Mouse (Mus musculus) heart, postnatal 36 days (tissue): ENCODE results near the gene Tab1. TPM values are rescaled to one million over a fixed set of nuclear protein-coding genes. Genes with fewer than 3 reads are reported as not detected.

Source experiments
- DNase-seq, 2 experiments: peaks; one replicate each; pipeline ENCODE4 v3.0.0; 2021 to 2022
- intact Hi-C: fragments of 180-260 bp; cut with DNase I; formaldehyde crosslinking; loops from one replicate; pipeline ENCODE4 v1.15.1; 2025
- total RNA-seq, 2 experiments: library from RNA; stranded (reverse); gene quantifications; 2 replicates each; pipeline ENCODE4 v1.2.3; 2021

Tab1 gene
- 10 to 100 TPM; 23.4 to 23.8 TPM for total RNA-seq

DNA sequence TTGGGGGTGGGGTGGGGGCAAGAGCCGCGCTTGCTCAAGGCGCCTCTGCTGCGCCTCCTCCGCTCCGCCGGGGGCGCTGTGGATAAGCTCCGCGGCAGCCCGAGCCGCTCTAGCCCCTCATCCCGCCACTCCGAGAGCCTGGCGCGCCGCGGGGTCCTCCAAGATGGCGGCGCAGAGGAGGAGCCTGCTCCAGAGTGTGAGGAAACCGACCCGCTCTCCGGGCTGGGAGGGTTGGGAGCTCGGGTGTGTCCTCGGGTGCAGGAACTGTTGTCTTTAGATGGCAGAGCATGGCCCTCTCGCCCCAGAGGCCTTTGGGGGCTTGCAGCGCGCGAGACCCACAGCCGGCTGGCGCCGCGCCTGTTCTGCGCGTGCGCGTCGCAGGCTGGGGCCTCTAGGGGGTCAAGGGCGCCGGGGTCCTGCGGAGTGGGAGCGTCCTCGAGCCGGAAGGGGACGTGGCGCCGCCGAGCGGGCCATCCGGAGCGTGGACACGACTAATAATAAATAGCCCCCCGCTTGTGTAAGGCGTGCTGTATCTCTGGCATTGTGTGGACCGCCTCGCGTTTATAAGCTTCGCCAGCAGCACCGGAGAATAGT is at the start of gene Tab1:
Gene Tab1, plus strand, starts transcription at position 135 of the 594 bp plus-strand sequence.
- peak; percentile 94 to 96 for DNase-seq

DNA sequence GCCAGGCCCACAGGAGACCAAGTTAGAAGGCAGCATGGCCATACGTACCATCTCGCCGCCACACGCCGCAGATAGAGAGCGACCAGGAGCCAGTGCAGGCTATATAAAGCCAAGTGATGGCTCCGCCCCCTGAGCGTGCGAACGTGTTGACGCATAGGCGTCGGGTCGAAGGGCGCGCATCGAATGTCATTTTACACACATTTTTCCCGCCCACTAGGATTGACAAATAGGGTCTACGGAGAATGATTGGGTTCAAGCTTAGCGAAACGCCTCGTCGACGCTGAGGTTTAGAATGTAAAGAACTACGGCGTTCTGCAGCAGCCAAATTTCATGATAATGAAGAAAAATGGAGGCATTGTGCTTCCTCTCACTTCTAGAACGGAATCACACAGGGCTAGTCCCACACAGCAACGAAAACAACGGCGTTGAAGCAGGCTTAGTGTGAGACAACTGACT is 49.6 kb upstream of the Tab1 start:
- intact Hi-C loops = loop anchor here (5.0 kb wide), 3 partner anchors 191 to 331 kb away; partner anchors contain the start of genes Apobec3, Cbx6 and Npcd
- peak; percentile 96 to 98 for DNase-seq

More for the DNA sequence above, at the start of gene Tab1:
- intact Hi-C loops = loop anchor here (2.0 kb wide), 1 partner anchor 44 kb away; no protein-coding TSS in a partner anchor

DNA sequence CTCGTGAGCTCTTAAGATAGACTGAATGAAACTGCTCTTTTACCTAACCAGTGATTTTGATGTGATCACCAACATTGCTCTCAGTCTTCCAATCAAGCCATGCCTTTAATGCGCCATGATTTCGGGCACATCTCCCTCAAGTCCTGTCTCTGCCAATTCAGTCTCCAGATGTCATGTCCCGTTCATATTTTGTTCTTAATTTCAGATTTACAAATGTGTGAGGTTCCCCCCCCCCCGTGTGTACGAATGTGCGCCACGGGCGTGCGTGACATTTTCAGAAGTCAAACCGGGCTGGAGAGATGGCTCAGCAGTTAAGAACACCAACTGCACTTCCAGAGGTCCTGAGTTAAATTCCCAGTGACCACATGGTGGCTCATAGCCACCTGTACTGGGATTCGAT is 49.2 kb upstream of the Tab1 start:
- intact Hi-C loops = loop anchor here (5.0 kb wide), 3 partner anchors 191 to 331 kb away; partner anchors contain the start of genes Apobec3, Cbx6 and Npcd
- DNase-seq = no peak

- DNase-seq = no peak
- intact Hi-C loops = loop anchor here (2.0 kb wide), 1 partner anchor 45 kb away; the partner anchor contains the start of gene Tab1
These were observed 45.4 kb upstream of the Tab1 start for GRCm38 (mm10) chr15:80087406-80088012.

GRCm38 (mm10) chr15:80088637-80089036 is 44.3 kb upstream of the Tab1 start:
- DNase-seq = peak; percentile 83 to 92
- intact Hi-C loops = loop anchor here (2.0 kb wide), 1 partner anchor 44 kb away; the partner anchor contains the start of gene Tab1

DNA sequence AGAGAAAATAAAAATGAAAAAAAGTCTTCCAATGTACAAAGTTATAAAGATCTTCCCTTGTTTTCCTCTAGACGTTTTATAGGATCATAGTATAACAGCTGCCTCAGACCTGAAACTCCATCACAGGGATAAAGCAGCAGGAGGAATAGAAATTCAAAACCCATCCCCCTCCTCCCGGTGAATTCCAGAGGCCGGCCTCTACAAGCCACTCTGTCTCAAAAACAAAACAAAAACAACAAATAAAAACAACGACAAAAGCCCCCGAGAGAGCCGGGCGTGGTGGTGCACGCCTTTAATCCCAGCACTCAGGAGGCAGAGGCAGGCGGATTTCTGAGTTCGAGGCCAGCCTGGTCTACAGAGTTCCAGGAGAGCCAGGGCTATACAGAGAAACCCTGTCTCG is 42.8 kb upstream of the Tab1 start:
- DNase-seq = no peak
- intact Hi-C loops = loop anchor here (5.0 kb wide), 1 partner anchor 137 kb away; no protein-coding TSS in a partner anchor

GRCm38 (mm10) chr15:80090741-80091120 is 42.2 kb upstream of the Tab1 start:
- DNase-seq = no peak
- intact Hi-C loops = loop anchor here (5.0 kb wide), 1 partner anchor 137 kb away; no protein-coding TSS in a partner anchor

DNA sequence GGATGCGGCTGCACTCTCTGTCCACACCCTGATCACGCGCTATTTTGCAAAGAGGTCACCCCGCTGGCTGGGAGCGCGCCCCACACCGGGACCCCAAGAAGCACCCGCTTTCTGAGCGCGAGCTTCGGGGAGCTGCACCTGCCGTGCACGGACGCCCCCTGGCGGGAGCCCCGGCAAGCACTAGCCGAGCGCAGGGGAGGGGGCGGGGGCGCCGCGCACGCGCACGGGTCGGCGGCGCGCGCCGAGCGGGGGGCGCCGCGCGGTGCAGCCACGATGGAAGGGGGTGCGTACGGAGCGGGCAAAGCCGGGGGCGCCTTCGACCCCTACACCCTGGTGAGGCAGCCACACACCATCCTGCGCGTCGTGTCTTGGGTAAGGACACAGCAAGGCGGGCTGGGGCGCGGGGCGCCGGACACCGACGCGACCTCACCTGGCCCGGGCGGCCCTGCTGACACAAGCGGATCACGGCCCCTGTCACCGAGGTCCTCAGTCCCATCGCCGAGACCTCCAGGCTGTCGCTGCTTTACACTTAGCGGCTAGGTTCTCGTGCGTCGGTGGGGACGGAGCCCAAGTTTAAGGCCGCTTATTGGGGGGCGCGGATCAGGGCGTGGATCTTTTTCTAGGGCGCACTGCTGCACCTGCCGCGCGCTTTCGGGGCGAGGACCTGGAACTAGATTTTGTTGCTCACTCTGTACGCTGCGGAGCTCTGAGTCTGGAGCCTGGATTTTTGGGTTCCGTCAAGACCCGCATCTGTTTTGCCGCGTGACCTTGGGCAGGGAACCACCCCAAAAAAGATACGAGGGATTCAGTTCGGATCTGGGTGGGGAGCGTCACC is 41.6 kb upstream of the Tab1 start, which contains the start of the genes Syngr1 and Rpl3:
Gene Syngr1, plus strand, starts transcription at position 214 of the 835 bp plus-strand sequence.
Gene Rpl3, minus strand, starts transcription at position 748 of the 835 bp plus-strand sequence.
- intact Hi-C loops = loop anchor here (5.0 kb wide), 1 partner anchor 136 kb away; no protein-coding TSS in a partner anchor
- peak; percentile 83 to 84 for DNase-seq

DNA sequence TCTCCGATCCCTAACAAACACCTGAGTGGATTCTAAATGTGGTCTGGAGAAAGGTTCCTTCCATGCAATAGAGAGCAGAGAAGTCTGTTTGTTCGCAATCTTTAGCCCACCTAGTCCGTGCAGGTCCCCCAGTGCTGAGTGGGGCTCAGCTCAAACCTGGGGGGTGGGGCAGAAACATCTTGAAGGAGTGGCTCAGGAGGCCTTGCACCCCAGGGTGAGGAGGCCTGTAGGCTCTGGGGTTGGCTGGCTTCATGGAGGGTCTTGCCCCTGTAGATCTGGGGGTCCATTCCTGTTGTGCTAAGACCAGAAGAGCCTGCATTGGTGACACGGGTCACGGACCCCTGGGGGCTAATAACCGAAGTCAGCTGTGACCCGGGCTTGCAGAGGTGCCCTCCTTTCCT is 40.9 kb upstream of the Tab1 start:
- DNase-seq = no peak
- intact Hi-C loops = loop anchor here (5.0 kb wide), 1 partner anchor 135 kb away; no protein-coding TSS in a partner anchor

DNA sequence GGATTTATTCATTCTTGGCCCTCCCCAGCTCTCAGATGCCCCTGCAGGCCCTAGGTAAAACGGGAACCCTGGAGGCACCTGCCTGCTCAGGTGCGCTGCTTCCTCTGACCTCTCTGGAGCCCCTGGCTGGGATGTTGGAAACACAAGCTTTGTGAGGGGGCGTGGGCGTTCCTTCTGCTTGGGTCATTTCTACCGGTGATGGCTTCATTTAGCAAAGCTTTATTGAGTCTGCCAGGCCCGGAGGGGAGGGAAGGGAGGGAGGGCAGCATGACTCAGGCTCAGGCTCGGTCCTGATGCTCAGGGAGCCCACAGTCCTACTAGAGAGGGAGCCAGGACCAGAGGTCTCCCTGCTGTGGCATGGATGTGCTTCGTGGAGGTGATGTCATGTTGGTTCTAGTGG is 40.3 kb upstream of the Tab1 start:
- DNase-seq = no peak
- intact Hi-C loops = loop anchor here (5.0 kb wide), 1 partner anchor 135 kb away; no protein-coding TSS in a partner anchor

- DNase-seq = no peak
- intact Hi-C loops = loop anchor here (5.0 kb wide), 1 partner anchor 133 kb away; no protein-coding TSS in a partner anchor
These were observed 38.7 kb upstream of the Tab1 start for GRCm38 (mm10) chr15:80094201-80094600.

- DNase-seq = no peak
- intact Hi-C loops = loop anchor here (5.0 kb wide), 1 partner anchor 607 kb away; no protein-coding TSS in a partner anchor
These were observed 37.3 kb upstream of the Tab1 start for GRCm38 (mm10) chr15:80095596-80095995.

GRCm38 (mm10) chr15:80096406-80096805 is 36.5 kb upstream of the Tab1 start:
- DNase-seq = no peak
- intact Hi-C loops = loop anchor here (5.0 kb wide), 1 partner anchor 606 kb away; no protein-coding TSS in a partner anchor

DNA sequence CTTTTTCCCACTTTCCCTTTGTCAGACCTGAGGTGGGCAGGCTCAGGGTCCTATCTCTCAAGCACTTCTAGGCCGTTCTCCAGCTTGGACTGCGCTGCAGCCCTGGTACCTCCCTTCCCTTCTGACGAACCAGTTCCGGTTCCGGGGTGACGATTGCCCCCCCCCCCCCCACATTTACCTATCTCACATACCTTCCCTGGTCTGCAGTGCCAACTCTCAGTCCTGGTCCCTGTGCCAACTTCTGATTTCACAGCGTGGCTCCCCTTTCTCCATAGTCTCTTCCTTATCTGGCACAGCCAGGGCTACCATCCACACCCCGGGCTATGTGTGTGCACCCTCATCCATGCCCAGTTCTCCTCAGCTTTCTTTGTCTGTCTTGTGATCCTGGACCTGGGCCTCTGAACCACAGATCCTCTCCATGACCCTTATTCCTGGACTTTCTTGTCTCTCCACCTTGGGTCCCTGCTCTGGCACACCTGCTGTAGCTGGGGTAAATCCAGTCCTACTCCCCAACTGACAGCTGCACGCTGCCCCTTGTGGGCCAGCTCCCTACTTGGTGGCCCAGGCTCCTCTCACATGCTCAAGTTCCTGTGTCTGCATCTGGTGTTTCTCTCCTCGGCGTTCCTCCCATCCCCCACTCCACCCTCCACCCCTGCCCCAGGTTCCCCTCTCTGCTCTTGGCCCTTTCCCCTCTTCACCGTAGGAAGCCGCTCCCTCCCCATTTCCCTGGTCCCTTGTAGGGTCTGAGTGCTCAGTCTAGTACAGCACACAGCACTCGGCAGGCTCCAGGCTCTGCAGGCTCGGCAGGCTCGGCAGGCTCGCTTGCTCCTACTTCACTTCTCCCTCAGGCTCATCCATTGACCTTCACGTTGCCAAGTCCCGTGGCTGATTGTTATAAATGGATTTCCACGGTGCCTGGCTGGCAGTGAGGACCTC is 35.7 kb upstream of the Tab1 start:
- intact Hi-C loops = loop anchor here (5.0 kb wide), 1 partner anchor 605 kb away; no protein-coding TSS in a partner anchor
- DNase-seq = peak; percentile 44 to 61

- DNase-seq = no peak
- intact Hi-C loops = loop anchor here (5.0 kb wide), 1 partner anchor 604 kb away; no protein-coding TSS in a partner anchor
These were observed 34.9 kb upstream of the Tab1 start for GRCm38 (mm10) chr15:80097999-80098461.

GRCm38 (mm10) chr15:80098809-80099208 is 34.1 kb upstream of the Tab1 start:
- intact Hi-C loops = loop anchor here (5.0 kb wide), 1 partner anchor 603 kb away; no protein-coding TSS in a partner anchor
- DNase-seq = no peak

DNA sequence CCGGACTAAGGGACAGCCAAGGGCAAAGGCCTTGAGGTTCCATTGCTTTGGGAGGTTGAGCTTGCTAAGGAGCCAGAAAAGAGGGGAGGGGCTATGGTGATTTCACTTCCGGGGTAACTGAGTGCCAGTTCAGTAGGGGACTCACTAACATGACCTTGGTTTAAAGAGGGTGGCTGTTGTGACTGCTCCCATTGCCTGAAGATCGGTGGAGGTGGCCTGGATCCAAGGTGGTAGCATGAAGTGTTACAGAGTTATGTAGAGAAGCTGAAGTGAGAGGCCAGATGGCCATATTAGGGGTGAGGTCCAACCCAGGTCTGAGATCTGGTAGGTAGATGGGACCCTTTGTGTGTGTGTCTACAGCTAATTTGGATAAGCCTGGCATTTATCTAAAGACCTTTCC is 33.5 kb upstream of the Tab1 start:
- intact Hi-C loops = loop anchor here (5.0 kb wide), 1 partner anchor 603 kb away; no protein-coding TSS in a partner anchor

DNA sequence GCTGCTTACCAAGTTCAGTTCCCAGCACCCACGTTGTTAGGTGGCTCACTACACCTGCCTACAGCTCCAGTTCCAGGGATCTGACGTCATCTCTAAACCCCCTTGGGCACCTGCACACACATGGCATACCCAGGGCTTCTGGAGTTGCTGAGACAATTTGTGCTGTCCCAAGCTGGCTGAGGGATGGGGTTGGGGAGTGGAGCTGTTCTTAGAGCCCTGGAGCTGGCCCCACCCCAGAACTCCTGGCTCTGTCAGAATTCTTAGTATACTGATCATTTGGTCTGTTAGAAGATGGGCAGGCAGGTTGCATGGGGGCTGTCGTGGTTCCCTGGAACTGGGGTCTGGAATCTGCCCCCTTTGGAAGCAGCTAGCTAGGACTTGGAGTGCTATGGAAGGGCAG is 32.7 kb upstream of the Tab1 start:
- intact Hi-C loops = no loop called here
- DNase-seq = no peak

More for the DNA sequence above, 33.5 kb upstream of the Tab1 start:
- DNase-seq = no peak

DNA sequence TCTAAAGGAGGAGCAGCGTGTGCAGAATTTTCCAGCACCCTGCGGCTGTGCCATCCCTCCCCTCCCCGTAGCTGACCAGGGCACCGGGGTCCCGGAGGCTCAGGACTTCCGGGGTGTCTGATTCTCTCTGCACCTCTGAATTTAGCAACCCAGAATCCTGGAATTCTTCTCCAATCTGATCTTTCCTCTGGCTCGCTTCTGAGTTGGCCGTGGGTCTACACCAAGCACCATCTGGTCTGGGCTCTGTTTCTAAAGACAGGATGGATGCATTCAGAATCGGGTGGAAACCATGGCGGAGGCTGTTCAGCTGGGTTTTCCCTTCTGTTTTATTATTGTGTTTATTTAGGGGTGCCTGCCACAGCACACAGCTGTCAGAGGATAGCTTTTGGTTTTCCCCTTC is 32.1 kb upstream of the Tab1 start:
- intact Hi-C loops = no loop called here
- DNase-seq = no peak
